Mouse (Mus musculus): Measurements from ENCODE around the gene Plxnb1.

Gene Plxnb1

GRCm38 (mm10) chr9:109095137-109095982 lies at the start of gene Plxnb1:
Plxnb1 (plus strand) TSS chr9:109095389.
- DNase-seq (ENCODE audit: low spot score) = peak; percentile 84

- peak; percentile 63 for DNase-seq (ENCODE audit: low spot score)
These were observed 48.9 kb upstream of the Plxnb1 start for GRCm38 (mm10) chr9:109046306-109046705.

GRCm38 (mm10) chr9:109049316-109049715 lies 45.9 kb upstream of the Plxnb1 start:
- no peak for DNase-seq (ENCODE audit: low spot score)

- no peak for DNase-seq (ENCODE audit: low spot score)
These were observed 45.1 kb upstream of the Plxnb1 start for GRCm38 (mm10) chr9:109049996-109050673.

GRCm38 (mm10) chr9:109050674-109050997 lies 44.6 kb upstream of the Plxnb1 start:
- no peak for DNase-seq (ENCODE audit: low spot score)

- DNase-seq (ENCODE audit: low spot score) = no peak
These were observed 44.1 kb upstream of the Plxnb1 start for GRCm38 (mm10) chr9:109051011-109051501.

- no peak for DNase-seq (ENCODE audit: low spot score)
These were observed 43.3 kb upstream of the Plxnb1 start for GRCm38 (mm10) chr9:109051651-109052489.

GRCm38 (mm10) chr9:109052490-109053260 lies 42.5 kb upstream of the Plxnb1 start:
- no peak for DNase-seq (ENCODE audit: low spot score)

- no peak for DNase-seq (ENCODE audit: low spot score)
These were observed 41.8 kb upstream of the Plxnb1 start for GRCm38 (mm10) chr9:109053366-109053765.

GRCm38 (mm10) chr9:109053851-109054250 lies 41.3 kb upstream of the Plxnb1 start:
- no peak for DNase-seq (ENCODE audit: low spot score)

- peak; percentile 73 for DNase-seq (ENCODE audit: low spot score)
These were observed 40.5 kb upstream of the Plxnb1 start for GRCm38 (mm10) chr9:109054712-109055111.

- no peak for DNase-seq (ENCODE audit: low spot score)
These were observed 39.7 kb upstream of the Plxnb1 start for GRCm38 (mm10) chr9:109055271-109056030.

- DNase-seq (ENCODE audit: low spot score) = no peak
These were observed 39.0 kb upstream of the Plxnb1 start for GRCm38 (mm10) chr9:109056081-109056690.

GRCm38 (mm10) chr9:109056916-109057315 lies 38.3 kb upstream of the Plxnb1 start:
- no peak for DNase-seq (ENCODE audit: low spot score)

GRCm38 (mm10) chr9:109057543-109057942 lies 37.6 kb upstream of the Plxnb1 start:
- DNase-seq (ENCODE audit: low spot score) = no peak

GRCm38 (mm10) chr9:109058006-109058765 lies 37.0 kb upstream of the Plxnb1 start:
- DNase-seq (ENCODE audit: low spot score) = no peak

- peak; percentile 86 for DNase-seq (ENCODE audit: low spot score)
These were observed 35.9 kb upstream of the Plxnb1 start, which contains the start of gene Trex1 for GRCm38 (mm10) chr9:109059136-109059903. Trex1 (minus strand) TSS chr9:109059734.

- no peak for DNase-seq (ENCODE audit: low spot score)
These were observed 34.8 kb upstream of the Plxnb1 start for GRCm38 (mm10) chr9:109060184-109060897.
